Mouse (Mus musculus) hematopoietic multipotent progenitor cell, adult 10-12 weeks (in vitro differentiated cells): ENCODE data around the gene Tmem223. TPM values are rescaled to one million over a fixed set of nuclear protein-coding genes. Genes with fewer than 3 reads are reported as not detected.

Experiments
- polyA plus RNA-seq: library from polyadenylated mRNA; stranded (reverse); fragments of >175 nt; gene quantifications from 2 replicates; pipeline ENCODE4 v1.2.3, GENCODE M21; 2012; ENCODE audit warnings: low replicate concordance

Tmem223 gene
- 40.2 and 65.2 TPM in 2 replicates for polyA plus RNA-seq

GRCm38 (mm10) chr19:8770567-8771270 is at the start of gene Tmem223:
TSS of gene Tmem223 (plus strand) at chr19:8770996.

GRCm38 (mm10) chr19:8722907-8723573 is 47.8 kb upstream of the Tmem223 start, which contains the start of gene Slc3a2:
TSS of gene Slc3a2 (minus strand) at chr19:8723369.

GRCm38 (mm10) chr19:8735389-8736159 is 35.2 kb upstream of the Tmem223 start, which contains the start of gene Wdr74:
TSS of gene Wdr74 (plus strand) at chr19:8735827.

GRCm38 (mm10) chr19:8740603-8741002 is 30.2 kb upstream of the Tmem223 start, which contains the start of gene 1700092M07Rik:
TSS of gene 1700092M07Rik (plus strand) at chr19:8740718.

GRCm38 (mm10) chr19:8741243-8741869 is 29.4 kb upstream of the Tmem223 start, which contains the start of gene Stx5a:
TSS of gene Stx5a (plus strand) at chr19:8741413.

GRCm38 (mm10) chr19:8756635-8757387 is 14.0 kb upstream of the Tmem223 start, which contains the start of gene Nxf1:
TSS of gene Nxf1 (plus strand) at chr19:8757073.

GRCm38 (mm10) chr19:8774086-8774835 is 3.5 kb downstream of the Tmem223 start, which contains the start of gene Tmem179b:
TSS of gene Tmem179b (minus strand) at chr19:8774467.

GRCm38 (mm10) chr19:8786008-8786781 is 15.4 kb downstream of the Tmem223 start, which contains the start of gene Taf6l:
TSS of gene Taf6l (minus strand) at chr19:8786417.

GRCm38 (mm10) chr19:8798264-8798946 is 27.6 kb downstream of the Tmem223 start, which contains the start of gene Polr2g:
TSS of gene Polr2g (minus strand) at chr19:8798577.

GRCm38 (mm10) chr19:8802130-8802821 is 31.5 kb downstream of the Tmem223 start, which contains the start of gene Zbtb3:
TSS of gene Zbtb3 (plus strand) at chr19:8802555.

GRCm38 (mm10) chr19:8818801-8819595 is 48.2 kb downstream of the Tmem223 start, which contains the start of gene Ttc9c:
TSS of gene Ttc9c (minus strand) at chr19:8819333.

GRCm38 (mm10) chr19:8819596-8820423 is 49.0 kb downstream of the Tmem223 start, which contains the start of gene Hnrnpul2:
TSS of gene Hnrnpul2 (plus strand) at chr19:8820010.

